Mouse (Mus musculus) liver, adult (tissue): ENCODE data around the gene Cenps.

Source experiments
- GATA4 ChIP-seq: IDR thresholded peaks from 2 replicates; pipeline ENCODE4 v1.6.1; 2014; ENCODE audit warnings: mild to moderate bottlenecking, low read length; ENCODE audit not compliant: insufficient replicate concordance

The Cenps gene

DNA sequence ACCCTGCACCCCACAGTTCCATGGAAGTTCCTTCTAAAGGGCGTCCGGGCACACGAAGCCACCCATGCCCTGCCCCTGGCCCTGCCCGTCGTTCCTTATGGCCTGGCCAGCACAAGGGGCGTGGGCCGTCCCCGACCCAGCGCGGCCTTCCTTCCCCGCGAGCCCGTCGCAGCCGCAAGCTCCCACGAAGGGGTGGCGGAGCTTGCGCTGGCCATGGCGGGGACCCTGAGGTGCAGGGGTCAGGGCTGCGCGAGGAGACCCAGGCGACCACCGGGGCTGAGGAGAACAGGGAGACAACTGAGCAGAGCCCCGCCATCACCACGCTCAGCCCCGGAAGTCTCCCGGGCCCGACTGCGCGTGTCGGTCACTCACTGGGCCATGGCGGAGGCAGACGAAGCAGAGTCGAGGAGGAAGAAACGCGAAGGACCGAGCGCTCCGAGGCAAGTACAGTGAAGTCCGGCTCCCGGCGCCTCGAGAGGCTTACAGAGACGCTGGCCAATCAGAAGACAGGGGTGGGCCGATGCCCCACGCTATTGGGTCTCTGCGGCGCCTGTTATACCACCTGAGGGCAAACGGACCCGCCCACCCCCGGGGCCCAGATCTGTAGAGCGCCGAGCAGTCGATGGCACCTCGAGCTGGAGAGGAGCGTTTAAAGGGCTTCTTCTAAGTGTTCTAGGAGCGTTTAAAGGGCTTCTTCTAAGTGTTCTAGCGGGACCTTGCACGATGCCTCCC is 29.0 kb upstream of the Cenps start, which contains the start of gene Pgd:
Gene Pgd, minus strand, starts transcription at position 557 of the 732 bp plus-strand sequence.
- TF ChIP-seq GATA4 = no peak

DNA sequence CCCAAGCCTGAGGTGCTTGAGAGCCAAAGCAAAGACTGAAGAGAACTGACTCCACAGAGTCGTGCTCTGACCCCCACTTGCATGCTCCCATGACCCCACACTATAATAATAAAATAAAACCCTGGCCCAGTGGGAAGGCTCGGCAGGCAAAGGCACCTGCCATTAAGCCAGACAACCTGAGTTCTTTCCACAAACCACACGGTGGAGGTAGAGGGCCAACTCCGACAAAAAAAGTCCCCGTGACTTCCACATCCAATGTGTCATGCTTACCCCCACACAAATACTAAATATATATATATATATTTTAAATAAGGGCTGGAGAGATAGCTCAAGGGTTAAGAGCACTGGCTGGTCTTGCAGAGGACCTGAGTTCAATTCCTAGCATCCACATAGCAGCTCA is 26.7 kb upstream of the Cenps start:
- no peak for TF ChIP-seq GATA4

DNA sequence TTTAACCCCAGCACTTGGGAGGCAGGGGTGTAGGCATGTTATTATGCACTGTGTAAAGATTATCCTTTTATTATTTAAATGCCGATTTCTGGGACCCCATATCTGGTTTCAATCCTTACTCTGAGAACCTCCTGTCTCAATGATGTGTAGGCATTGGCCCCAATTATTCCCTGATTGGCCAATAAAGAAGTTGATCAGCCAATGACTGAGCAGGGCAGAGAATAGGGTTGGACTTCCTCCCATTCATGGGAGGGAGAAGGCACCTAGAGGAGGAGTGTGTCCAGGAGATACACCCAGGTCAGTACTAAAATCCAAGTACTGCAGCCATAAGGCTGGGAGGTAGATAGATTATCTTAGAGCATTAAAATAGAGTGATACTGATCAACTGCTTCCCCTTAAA is 25.8 kb upstream of the Cenps start:
- no peak for TF ChIP-seq GATA4

- no peak for TF ChIP-seq GATA4
These were observed 23.7 kb upstream of the Cenps start for GRCm38 (mm10) chr4:149161166-149161565.

GRCm38 (mm10) chr4:149159891-149160290 is 22.5 kb upstream of the Cenps start:
- no peak for TF ChIP-seq GATA4

DNA sequence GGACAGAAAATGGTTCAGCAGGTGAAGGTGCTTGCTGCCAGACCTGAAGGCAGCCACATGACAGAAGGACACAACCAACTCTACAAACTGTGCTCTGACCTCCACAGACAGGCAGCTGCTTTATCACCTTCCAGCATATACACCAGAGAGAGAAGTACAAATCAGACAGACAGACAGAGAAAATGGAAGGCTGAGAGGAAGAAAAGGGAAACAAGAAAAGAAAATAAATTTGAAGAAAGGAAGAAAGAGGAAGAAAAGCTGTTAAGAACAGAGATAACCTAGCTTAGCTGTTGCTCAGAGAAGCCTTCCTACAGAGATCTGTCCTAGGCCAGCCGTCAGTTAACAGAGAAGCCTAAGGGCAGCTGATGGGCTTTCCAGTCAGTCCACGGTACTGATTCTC is 21.8 kb upstream of the Cenps start:
- TF ChIP-seq GATA4 = no peak

- TF ChIP-seq GATA4 = no peak
These were observed 20.1 kb upstream of the Cenps start for GRCm38 (mm10) chr4:149157415-149157973.

DNA sequence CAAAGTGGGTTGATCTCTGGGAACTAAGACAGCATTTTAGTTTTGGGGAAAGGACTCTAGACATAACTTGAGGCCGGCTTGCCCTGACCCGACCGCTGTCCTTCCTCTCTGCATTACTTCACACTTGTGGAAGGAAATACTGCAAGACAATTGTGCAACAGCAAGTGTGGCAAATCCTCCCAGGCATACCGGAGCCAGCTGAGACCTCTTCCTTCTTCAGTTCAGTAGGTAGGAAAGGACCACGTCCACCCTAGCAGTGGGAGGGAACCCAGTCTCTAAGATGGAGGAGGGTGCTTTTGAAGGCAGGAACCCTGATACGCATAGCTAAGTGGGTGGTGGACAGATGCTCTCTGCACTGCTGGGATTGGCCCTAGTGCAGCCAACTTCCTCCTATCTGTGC is 18.3 kb upstream of the Cenps start:
- TF ChIP-seq GATA4 = no peak

DNA sequence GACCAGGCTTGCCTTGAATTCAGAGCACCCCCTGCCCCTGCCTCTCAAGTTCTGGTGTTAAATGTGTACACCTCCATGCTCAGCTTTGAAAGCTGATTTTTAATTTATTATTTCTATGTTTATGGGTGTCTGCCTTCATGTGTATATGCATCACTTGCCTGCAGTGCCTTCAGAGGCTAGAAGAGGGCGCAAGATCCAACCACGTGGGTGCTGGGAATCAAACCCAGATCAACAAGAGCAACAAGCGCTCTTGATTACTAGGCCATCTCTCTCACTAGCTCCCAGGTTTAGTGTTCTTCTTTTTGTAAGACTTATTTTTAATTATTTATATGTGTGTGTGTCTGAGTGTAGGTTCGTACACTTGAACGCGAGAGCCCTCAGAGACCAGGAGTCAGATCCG is 17.4 kb upstream of the Cenps start:
- no peak for TF ChIP-seq GATA4

DNA sequence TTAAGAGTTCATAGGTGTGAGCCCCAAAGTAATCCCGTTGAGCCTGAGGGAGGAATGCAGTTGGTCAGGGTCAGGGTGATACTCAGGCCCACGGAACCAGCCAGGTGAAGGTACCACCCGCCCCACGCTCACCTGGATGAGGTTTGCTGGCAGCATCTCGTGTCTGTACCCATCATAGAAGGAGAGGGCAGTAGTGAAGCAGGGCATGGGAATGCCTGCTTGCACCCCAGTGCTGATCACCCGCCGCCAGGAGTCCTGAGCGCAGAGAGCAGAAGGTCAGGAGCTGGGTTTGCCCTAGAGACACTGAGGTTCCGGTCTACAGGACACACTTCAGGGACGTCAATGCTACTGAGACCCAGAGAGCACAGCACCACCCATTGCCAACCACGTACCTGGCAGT is 13.3 kb upstream of the Cenps start:
- no peak for TF ChIP-seq GATA4

GRCm38 (mm10) chr4:149150256-149150655 is 12.8 kb upstream of the Cenps start:
- TF ChIP-seq GATA4 = no peak

- TF ChIP-seq GATA4 = no peak
These were observed 12.2 kb upstream of the Cenps start for GRCm38 (mm10) chr4:149149611-149150010.

GRCm38 (mm10) chr4:149149196-149149595 is 11.8 kb upstream of the Cenps start:
- TF ChIP-seq GATA4 = no peak

DNA sequence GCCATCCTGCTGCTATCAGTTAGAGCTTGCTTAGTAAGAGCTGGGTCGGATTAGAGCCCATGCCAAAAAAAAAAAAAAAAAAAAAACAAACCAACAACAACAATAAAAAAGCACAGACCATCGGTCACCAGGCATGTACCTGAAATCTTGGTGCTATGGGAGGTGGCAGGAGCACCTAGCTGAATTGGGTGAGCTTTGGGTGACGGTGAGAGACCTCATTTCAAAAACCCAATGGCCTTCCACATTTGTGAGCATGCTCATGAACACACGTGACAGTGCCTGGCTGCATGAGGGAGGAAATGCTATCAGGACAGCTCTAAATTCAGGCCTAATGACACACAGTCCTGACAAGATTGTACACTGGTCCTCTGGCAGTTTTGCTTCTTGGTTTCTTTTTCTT is 10.7 kb upstream of the Cenps start:
- TF ChIP-seq GATA4 = no peak

GRCm38 (mm10) chr4:149147528-149147927 is 10.1 kb upstream of the Cenps start:
- TF ChIP-seq GATA4 = no peak

DNA sequence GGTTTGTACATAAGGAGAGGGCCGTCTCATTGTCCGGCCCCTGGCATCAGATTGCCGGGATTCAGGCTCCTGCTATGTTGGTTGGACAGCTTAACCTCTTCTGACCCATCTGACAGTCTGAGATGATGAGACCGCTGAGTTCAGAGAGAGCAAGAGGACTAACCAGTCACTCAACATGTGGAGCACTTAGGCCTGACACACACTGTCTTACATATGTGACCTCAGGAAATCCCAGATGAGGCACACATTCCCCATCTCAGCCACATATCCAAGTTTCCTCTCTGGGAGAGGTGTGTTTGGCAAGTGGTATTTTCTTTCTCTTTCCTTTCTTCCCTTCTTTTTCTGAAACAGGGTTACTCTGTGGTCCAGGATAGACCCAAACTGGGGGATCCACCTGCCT is 7.7 kb upstream of the Cenps start:
- TF ChIP-seq GATA4 = no peak

- no peak for TF ChIP-seq GATA4
These were observed 7.0 kb upstream of the Cenps start for GRCm38 (mm10) chr4:149144459-149144858.
